Mouse (Mus musculus) hindbrain, embryonic 11.5 days (tissue): Measurements from ENCODE around the gene Kdm2b. TPM values are rescaled to one million over a fixed set of nuclear protein-coding genes. Genes with fewer than 3 reads are reported as not detected.

ENCODE experiments used
- ATAC-seq: fragments of 200-750 bp; cut with Nextera tagmentation; 2 replicates; pipeline ENCODE4 v1.8.0; 2017; ENCODE audit warnings: mild to moderate bottlenecking, moderate TSS enrichment, moderate library complexity; ENCODE audit not compliant: low FRiP score
- DNase-seq: peaks from one replicate; pipeline ENCODE4 v3.0.0-alpha.2; 2015; ENCODE audit warnings: low spot score
- H3K27ac ChIP-seq: fragments of 300-500 bp; sonication (generic); 2 replicates; pipeline ENCODE4 v1.5.1; 2014; ENCODE audit warnings: mild to moderate bottlenecking, low read depth, low read length
- H3K27me3 ChIP-seq: fragments of 300-500 bp; sonication (generic); 2 replicates; pipeline ENCODE4 v1.6.1; 2014; ENCODE audit warnings: mild to moderate bottlenecking, low read length, moderate library complexity, mixed read lengths; ENCODE audit not compliant: control insufficient read depth, insufficient read depth
- H3K36me3 ChIP-seq: fragments of 300-500 bp; sonication (generic); 2 replicates; pipeline ENCODE4 v1.6.1; 2014; ENCODE audit warnings: mild to moderate bottlenecking, low read length, moderate library complexity, mixed read lengths; ENCODE audit not compliant: control insufficient read depth, insufficient read depth
- H3K4me1 ChIP-seq: fragments of 300-500 bp; sonication (generic); replicated peaks from 2 replicates; pipeline ENCODE4 v1.6.1; 2014; ENCODE audit warnings: low read length, mixed read lengths; ENCODE audit not compliant: control insufficient read depth, insufficient read depth
- H3K4me2 ChIP-seq: fragments of 300-500 bp; sonication (generic); replicated peaks from 2 replicates; pipeline ENCODE4 v1.6.1; 2014; ENCODE audit warnings: mild to moderate bottlenecking, low read depth, low read length
- H3K4me3 ChIP-seq: fragments of 300-500 bp; sonication (generic); 2 replicates; pipeline ENCODE4 v1.5.1; 2014; ENCODE audit warnings: low read depth, low read length
- H3K9ac ChIP-seq: fragments of 300-500 bp; sonication (generic); 2 replicates; pipeline ENCODE4 v1.6.1; 2014; ENCODE audit warnings: low read depth, low read length
- H3K9me3 ChIP-seq: fragments of 300-500 bp; sonication (generic); 2 replicates; pipeline ENCODE4 v1.6.1; 2016; ENCODE audit warnings: low read length; ENCODE audit not compliant: control insufficient read depth
- WGBS: fragments of 180-500 bp; shearing (Covaris S2); extraction: QIAGEN DNeasy Blood & Tissue Kit; methylation state at CpG from one replicate; pipeline ENCODE4 v1.1.7; 2014; 5-methylcytosine and 5-hydroxymethylcytosine counted together
- polyA plus RNA-seq: library from polyadenylated mRNA; unstranded; fragments of >200 nt; fragmentation: Nextera tagmentation; extraction: Ambion mirVana; gene quantifications from 2 replicates; pipeline ENCODE4 v1.2.1, GENCODE M21; 2014

Gene Kdm2b
- polyA plus RNA-seq, 1 experiment from 2014 or later, result 67.6 TPM

DNA sequence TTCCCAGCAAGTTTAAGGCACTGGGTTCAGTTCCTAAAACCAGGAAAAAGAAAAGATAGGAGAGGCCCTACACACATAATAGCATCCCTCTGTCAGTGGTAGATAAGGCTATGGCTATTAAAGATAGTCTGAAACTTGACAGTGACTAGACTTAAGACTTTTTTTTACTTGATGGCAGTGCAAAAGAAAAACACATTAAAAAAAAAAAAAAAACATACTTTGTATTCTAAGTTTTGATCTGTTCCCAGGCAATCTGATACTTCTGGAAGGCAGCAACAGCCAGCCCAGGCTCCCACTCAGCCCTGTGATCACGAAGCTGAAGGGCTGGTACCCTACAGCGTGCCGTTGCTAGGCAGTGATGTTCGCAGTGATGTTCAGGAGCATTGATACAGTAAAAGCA, 18.2 kb downstream of the Kdm2b start:
- Histone ChIP-seq H3K4me3 (no peak overlapping the region), H3K27me3 (no peaks in the 10 kb centered on the region), H3K27ac (no peak overlapping the region), H3K36me3 (no peaks in the 10 kb centered on the region), H3K9ac (no peak overlapping the region), H3K9me3 (no peaks in the 10 kb centered on the region), H3K4me1 (no peaks in the 10 kb centered on the region), H3K4me2 (no peak overlapping the region)
- no peak for ATAC-seq
- 87% methylated on average over 4 of the region's 4 CpGs for WGBS
- DNase-seq, result no peak

DNA sequence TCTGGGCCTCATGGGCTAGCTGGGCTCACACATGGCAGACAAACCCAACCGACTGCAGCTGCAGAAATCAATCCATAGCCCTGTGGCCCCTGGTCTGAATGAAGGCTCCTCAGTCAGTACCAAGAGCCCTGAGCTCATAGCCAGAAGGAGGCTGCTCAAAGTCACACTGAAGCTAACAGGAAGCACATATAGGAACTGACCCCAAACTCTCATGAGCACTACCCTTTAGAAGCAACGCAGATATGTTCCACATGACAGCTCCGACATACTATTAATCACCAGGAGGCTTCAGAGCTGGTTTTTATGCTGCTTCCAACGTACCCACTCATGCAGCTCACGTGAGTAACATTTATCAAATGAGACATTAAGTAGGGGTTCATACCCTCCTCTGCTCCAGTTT, 19.6 kb downstream of the Kdm2b start:
- no peaks in the 10 kb centered on the region for H3K27me3 ChIP-seq
- no peaks in the 10 kb centered on the region for H3K4me1 ChIP-seq
- no peak overlapping the region for H3K4me2 ChIP-seq
- no peaks in the 10 kb centered on the region for H3K9me3 ChIP-seq
- DNase-seq (no peak), ATAC-seq (no peak)
- 87% methylated on average over 5 of the region's 5 CpGs for WGBS
- H3K27ac ChIP-seq, result no peak overlapping the region
- H3K4me3 ChIP-seq, result no peak overlapping the region
- H3K36me3 ChIP-seq, result no peaks in the 10 kb centered on the region
- no peak overlapping the region for H3K9ac ChIP-seq

DNA sequence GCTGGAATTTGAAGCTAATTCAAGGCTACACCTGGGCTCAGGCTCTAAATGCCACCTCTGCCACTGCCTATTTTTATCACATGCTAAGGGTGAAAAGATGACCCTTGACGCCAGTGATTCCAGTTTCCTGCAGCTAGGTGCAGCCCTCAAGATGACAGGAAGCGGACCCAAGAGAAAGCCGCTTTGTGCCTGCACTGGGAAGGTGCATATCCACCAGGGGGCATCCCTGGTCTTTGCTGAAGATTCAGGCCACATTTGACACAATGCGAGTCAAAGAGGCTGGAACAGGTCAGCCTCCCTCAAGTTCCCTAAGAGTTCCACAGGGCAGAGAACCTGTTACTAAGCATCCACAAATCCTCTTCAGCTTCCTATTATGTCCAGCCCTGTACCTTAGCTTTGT, 21.3 kb downstream of the Kdm2b start:
- WGBS, result 44% methylated on average over 4 of the region's 4 CpGs
- H3K9ac ChIP-seq, result no peak overlapping the region
- peak; percentile 78 for DNase-seq
- no peaks in the 10 kb centered on the region for H3K36me3 ChIP-seq
- H3K4me1 ChIP-seq, result no peaks in the 10 kb centered on the region
- ATAC-seq, result no peak
- no peak overlapping the region for H3K4me2 ChIP-seq
- no peak overlapping the region for H3K4me3 ChIP-seq
- no peaks in the 10 kb centered on the region for H3K9me3 ChIP-seq
- no peaks in the 10 kb centered on the region for H3K27me3 ChIP-seq
- no peak overlapping the region for H3K27ac ChIP-seq

DNA sequence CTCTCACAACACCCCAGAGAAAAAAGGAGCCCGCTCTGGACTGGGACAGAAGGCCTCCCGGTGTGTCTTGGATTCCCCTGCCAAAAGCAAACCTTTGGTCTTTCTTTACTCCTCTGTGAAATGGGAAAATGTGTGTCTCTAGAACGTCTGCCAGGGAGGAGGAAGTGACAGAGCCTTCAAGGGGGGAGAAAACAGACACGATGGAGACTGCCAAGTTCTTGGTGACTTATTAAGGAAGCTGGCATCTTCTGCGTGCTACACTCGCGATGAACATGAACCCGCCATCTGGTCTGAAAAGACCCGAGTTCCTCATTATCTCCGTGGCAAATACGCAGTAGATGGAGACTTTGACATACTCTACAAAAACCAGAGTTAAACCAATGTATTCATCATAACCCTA, 24.2 kb downstream of the Kdm2b start:
- no peak overlapping the region for H3K4me2 ChIP-seq
- H3K36me3 ChIP-seq, result no peaks in the 10 kb centered on the region
- DNase-seq, result no peak
- H3K4me1 ChIP-seq, result no peaks in the 10 kb centered on the region
- no peak overlapping the region for H3K27ac ChIP-seq
- 90% methylated on average over 11 of the region's 11 CpGs for WGBS
- H3K4me3 ChIP-seq, result no peak overlapping the region
- H3K27me3 ChIP-seq, result no peaks in the 10 kb centered on the region
- H3K9ac ChIP-seq, result no peak overlapping the region
- H3K9me3 ChIP-seq, result no peaks in the 10 kb centered on the region
- ATAC-seq, result no peak

DNA sequence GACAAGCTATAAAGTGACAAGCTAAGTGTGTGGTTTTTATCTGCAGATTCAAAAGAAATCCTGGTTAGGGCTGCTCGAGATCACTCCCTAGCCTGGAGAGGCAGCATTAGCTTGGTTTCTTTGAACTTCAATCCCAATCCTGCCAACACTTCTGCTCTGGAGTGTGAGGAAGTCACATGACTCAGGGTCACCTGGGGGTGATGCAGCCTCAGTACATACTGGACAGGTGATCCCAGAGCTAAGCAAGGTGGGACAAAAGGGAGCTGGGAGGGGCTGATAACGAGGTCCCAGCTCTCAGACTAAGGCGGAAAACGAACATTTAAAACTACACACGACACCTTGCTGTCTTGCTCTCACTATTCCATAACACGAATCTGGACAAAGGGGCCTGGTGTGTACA, 24.8 kb downstream of the Kdm2b start:
- Histone ChIP-seq H3K36me3 (no peaks in the 10 kb centered on the region), H3K27me3 (no peaks in the 10 kb centered on the region), H3K4me2 (no peak overlapping the region), H3K4me3 (no peak overlapping the region), H3K4me1 (no peaks in the 10 kb centered on the region), H3K27ac (no peak overlapping the region), H3K9ac (no peak overlapping the region), H3K9me3 (no peaks in the 10 kb centered on the region)
- WGBS, result 90% methylated on average over 6 of the region's 6 CpGs
- ATAC-seq (no peak), DNase-seq (no peak)

DNA sequence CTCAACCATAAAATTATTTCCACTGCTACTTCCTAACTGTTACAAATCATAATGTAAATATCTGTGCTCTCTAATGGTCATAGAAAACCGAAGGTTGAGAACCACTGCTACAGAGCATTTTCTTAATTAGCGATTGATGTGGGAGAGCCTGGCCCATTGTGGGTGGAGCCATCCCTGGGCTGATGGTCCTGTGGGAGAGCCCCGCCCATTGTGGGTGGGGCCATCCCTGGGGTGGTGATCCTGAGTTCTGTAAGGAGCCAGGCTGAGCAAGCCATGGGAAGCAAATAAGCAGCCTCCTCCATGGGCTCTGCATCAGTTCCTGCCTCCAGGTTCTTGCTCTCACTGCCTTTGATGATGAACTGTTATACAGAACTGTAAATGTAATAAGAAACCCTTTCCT, 27.7 kb downstream of the Kdm2b start:
- Histone ChIP-seq H3K4me1 (no peaks in the 10 kb centered on the region), H3K27ac (no peak overlapping the region), H3K9me3 (no peaks in the 10 kb centered on the region), H3K36me3 (no peaks in the 10 kb centered on the region), H3K27me3 (no peaks in the 10 kb centered on the region), H3K4me2 (no peak overlapping the region), H3K9ac (no peak overlapping the region), H3K4me3 (no peak overlapping the region)
- DNase-seq (no peak), ATAC-seq (no peak)
- 58% methylated on average over 3 of the region's 3 CpGs for WGBS

DNA sequence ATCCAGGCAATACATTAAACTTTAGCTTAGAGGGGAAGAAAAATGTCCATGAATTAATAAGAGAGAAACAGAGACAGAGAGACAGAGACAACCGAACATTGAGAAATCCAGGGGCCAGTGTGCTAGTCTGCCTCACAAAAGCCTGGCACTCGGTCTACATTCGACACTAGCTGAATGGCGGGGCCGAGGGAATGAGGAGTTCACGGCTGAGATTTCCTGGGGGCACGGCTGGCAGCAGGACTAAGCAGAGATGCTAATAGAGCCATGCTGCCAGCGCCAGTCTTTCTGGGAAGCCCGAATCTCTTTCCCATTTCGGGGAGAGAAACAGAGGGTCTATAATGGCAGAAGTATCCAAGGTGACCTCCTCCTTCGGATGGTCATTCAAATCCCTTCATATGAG, 30.2 kb downstream of the Kdm2b start:
- Histone ChIP-seq H3K27ac (no peak overlapping the region), H3K36me3 (no peaks in the 10 kb centered on the region), H3K4me1 (no peaks in the 10 kb centered on the region), H3K4me2 (no peak overlapping the region), H3K4me3 (no peak overlapping the region), H3K9ac (no peak overlapping the region), H3K9me3 (no peaks in the 10 kb centered on the region), H3K27me3 (no peaks in the 10 kb centered on the region)
- 86% methylated on average over 11 of the region's 11 CpGs for WGBS
- no peak for DNase-seq
- no peak for ATAC-seq

DNA sequence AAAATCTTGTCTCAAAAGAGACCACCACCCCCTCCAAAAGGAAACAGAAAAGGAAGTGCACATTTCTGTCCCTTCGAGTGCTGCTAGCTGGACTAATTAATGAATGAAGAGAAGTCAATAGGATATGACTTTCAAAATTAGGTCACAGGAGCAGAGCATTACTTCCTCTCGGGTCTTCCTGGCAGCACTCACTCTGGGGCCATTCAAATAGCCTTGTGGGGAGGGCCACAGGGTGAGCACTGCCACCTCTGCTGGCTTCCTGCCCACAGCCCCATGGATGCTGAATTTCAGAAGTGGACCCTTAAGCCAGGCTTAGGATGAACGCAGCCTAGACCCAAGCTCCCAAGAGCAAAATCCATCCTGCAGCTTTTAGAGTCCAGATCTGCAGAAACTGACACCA, 33.6 kb downstream of the Kdm2b start:
- H3K4me2 ChIP-seq, result no peak overlapping the region
- DNase-seq (no peak), ATAC-seq (no peak)
- H3K27me3 ChIP-seq, result peaks cover 17% of the 10 kb centered on the region
- peaks cover 4% of the 10 kb centered on the region; the same call in 1 of the 2 replicates for H3K4me1 ChIP-seq
- no peak overlapping the region for H3K9ac ChIP-seq
- H3K27ac ChIP-seq, result no peak overlapping the region
- H3K4me3 ChIP-seq, result no peak overlapping the region
- 72% methylated on average over 3 of the region's 3 CpGs for WGBS
- no peaks in the 10 kb centered on the region for H3K36me3 ChIP-seq
- H3K9me3 ChIP-seq, result no peaks in the 10 kb centered on the region

DNA sequence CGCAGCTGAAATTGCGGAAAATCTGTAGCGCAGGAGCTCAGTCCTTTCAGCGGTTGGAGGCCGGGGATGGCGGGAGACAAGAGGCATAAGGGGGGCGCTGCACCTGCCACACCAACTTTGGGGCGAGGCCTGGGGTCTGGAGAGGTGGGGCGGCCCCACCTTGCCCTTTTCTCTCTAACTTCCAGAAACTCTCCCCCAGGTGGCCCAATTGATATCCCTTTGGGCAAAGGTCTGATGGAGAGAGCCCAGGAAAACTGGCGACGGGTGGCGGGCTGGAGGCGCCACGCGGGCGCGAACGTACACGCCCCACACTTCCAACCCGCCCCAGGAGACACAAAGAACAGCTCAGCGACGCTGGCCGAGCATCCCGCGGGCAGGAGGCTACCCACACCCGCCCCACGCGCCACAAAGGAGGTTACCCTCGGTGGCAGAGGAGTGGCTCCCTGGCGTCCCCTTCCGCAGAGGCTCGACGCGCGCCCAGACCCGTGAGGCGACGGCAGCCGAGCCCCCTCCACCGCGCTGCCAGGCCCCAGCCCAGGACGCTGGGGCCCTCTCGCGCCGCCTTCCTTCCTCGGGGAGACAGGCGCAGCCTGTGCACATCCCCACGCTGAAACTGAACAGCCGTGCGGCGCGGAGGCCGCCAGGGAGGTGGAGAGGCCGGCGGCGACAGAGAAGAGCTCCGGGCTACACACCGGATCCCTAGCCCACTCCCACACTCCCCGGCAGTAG, 37.5 kb downstream of the Kdm2b start:
- Histone ChIP-seq H3K4me1 (peaks cover 4% of the 10 kb centered on the region; the same call in 1 of the 2 replicates), H3K27me3 (peaks cover 17% of the 10 kb centered on the region), H3K4me2 (peak overlapping the region; percentile 79), H3K9me3 (no peaks in the 10 kb centered on the region), H3K9ac (peak overlapping the region; percentile 28), H3K4me3 (peak overlapping the region; percentile 30), H3K36me3 (no peaks in the 10 kb centered on the region), H3K27ac (no peak overlapping the region)
- 5% methylated on average over 47 of the region's 59 CpGs for WGBS
- DNase-seq (peak; percentile 57), ATAC-seq (peak; percentile 28; the same call in 1 of the 2 replicates)
